Mouse (Mus musculus) MEL (cell line): Measurements from ENCODE around the gene Olfr56. TPM values are rescaled to one million over a fixed set of nuclear protein-coding genes. Genes with fewer than 3 reads are reported as not detected.

Source experiments
- DNase-seq: peaks from one replicate; pipeline ENCODE4 v3.0.0; 2011; ENCODE audit warnings: low read depth, low spot score
- H3K27ac ChIP-seq: 2 replicates; pipeline ENCODE4 v1.5.1; 2012; ENCODE audit warnings: low read depth, mild to moderate bottlenecking, control low read depth, low read length, moderate library complexity; ENCODE audit not compliant: control insufficient read depth
- H3K27me3 ChIP-seq, 2 experiments: fragments of 150-350 bp in 1 of 2; sonication (generic) in 1 of 2; 2 replicates each; pipeline ENCODE4 v1.6.1; 2012; ENCODE audit warnings: low read length in 2 of 2, mild to moderate bottlenecking in 2 of 2, improper control_type of control experiment in 1 of 2, moderate library complexity in 1 of 2; ENCODE audit not compliant: insufficient read depth in 2 of 2, control insufficient read depth in 1 of 2
- H3K36me3 ChIP-seq, 2 experiments: 2 replicates each; pipeline ENCODE4 v1.6.1; 2012 to 2014; ENCODE audit warnings: low read length in 2 of 2, improper control_type of control experiment in 1 of 2, inconsistent platforms in 1 of 2, mild to moderate bottlenecking in 1 of 2; ENCODE audit not compliant: insufficient read depth in 2 of 2, control insufficient read depth in 1 of 2
- H3K4me1 ChIP-seq, 2 experiments: fragments of 150-350 bp in 1 of 2; sonication (generic) in 1 of 2; 2 replicates each; pipeline ENCODE4 v1.6.1; 2012; ENCODE audit warnings: low read length in 2 of 2, improper control_type of control experiment in 1 of 2, mild to moderate bottlenecking in 1 of 2; ENCODE audit not compliant: insufficient read depth in 2 of 2, control insufficient read depth in 1 of 2
- H3K4me3 ChIP-seq, 2 experiments: fragments of 150-350 bp in 1 of 2; sonication (generic) in 1 of 2; 2 replicates each; pipeline ENCODE4 v1.5.1; 2012; ENCODE audit warnings: low read depth in 2 of 2, low read length in 2 of 2, mild to moderate bottlenecking in 2 of 2, moderate library complexity in 2 of 2, control low read depth in 1 of 2, improper control_type of control experiment in 1 of 2; ENCODE audit not compliant: control insufficient read depth in 1 of 2, insufficient read depth in 1 of 2
- H3K79me2 ChIP-seq: 2 replicates; pipeline ENCODE4 v1.6.1; 2012; ENCODE audit warnings: mild to moderate bottlenecking, low read length, moderate library complexity; ENCODE audit not compliant: control insufficient read depth, poor library complexity, insufficient read depth
- H3K9ac ChIP-seq: 2 replicates; pipeline ENCODE4 v1.6.1; 2012; ENCODE audit warnings: low read depth, mild to moderate bottlenecking, control low read depth, low read length, moderate library complexity; ENCODE audit not compliant: control insufficient read depth, poor library complexity, severe bottlenecking
- H3K9me3 ChIP-seq: fragments of 150-350 bp; sonication (generic); replicated peaks from 2 replicates; pipeline ENCODE4 v1.6.1; 2012; ENCODE audit warnings: mild to moderate bottlenecking, low read length, improper control_type of control experiment, moderate library complexity; ENCODE audit not compliant: insufficient read depth
- CTCF ChIP-seq, 3 experiments: IDR thresholded peaks in 2 of 3; conservative IDR thresholded peaks in 1 of 3; 2 replicates each; pipeline ENCODE4 v1.5.1; 2011 to 2012; ENCODE audit warnings: low read length in 3 of 3, low read depth in 2 of 3, mild to moderate bottlenecking in 2 of 3, improper control_type of control experiment in 1 of 3, inconsistent platforms in 1 of 3, mixed read lengths in 1 of 3, moderate library complexity in 1 of 3; ENCODE audit not compliant: control insufficient read depth in 1 of 3, insufficient read depth in 1 of 3, poor library complexity in 1 of 3, severe bottlenecking in 1 of 3
- ELF1 ChIP-seq: IDR thresholded peaks from 2 replicates; pipeline ENCODE4 v1.6.1; 2014; ENCODE audit warnings: low read depth, mild to moderate bottlenecking, inconsistent platforms, low read length, improper control_type of control experiment, moderate library complexity
- ETS1 ChIP-seq: IDR thresholded peaks from 2 replicates; pipeline ENCODE4 v1.6.1; 2012; ENCODE audit warnings: low read depth, mild to moderate bottlenecking, inconsistent platforms, low read length, improper control_type of control experiment, moderate library complexity
- HCFC1 ChIP-seq: IDR thresholded peaks from 2 replicates; pipeline ENCODE4 v1.6.1; 2012; ENCODE audit warnings: low read depth, mild to moderate bottlenecking, inconsistent platforms, low read length, improper control_type of control experiment, moderate library complexity
- JUND ChIP-seq: IDR thresholded peaks from 2 replicates; pipeline ENCODE4 v1.6.1; 2011; ENCODE audit warnings: low read depth, mild to moderate bottlenecking, improper control_type of control experiment, low read length
- MEF2A ChIP-seq: IDR thresholded peaks from 2 replicates; pipeline ENCODE4 v1.6.1; 2014; ENCODE audit warnings: low read depth, mild to moderate bottlenecking, inconsistent platforms, low read length, improper control_type of control experiment; ENCODE audit not compliant: poor library complexity, insufficient replicate concordance, severe bottlenecking; ENCODE audit errors: extremely low read depth
- MXI1 ChIP-seq: IDR thresholded peaks from 2 replicates; pipeline ENCODE4 v1.6.1; 2011; ENCODE audit warnings: mild to moderate bottlenecking, low read depth, low read length, improper control_type of control experiment
- NELFE ChIP-seq: IDR thresholded peaks from 2 replicates; pipeline ENCODE4 v1.6.1; 2011; ENCODE audit warnings: low read depth, low read length, improper control_type of control experiment
- SIN3A ChIP-seq: IDR thresholded peaks from 2 replicates; pipeline ENCODE4 v1.6.1; 2012; ENCODE audit warnings: low read length, improper control_type of control experiment, inconsistent platforms
- USF1 ChIP-seq: IDR thresholded peaks from 2 replicates; pipeline ENCODE4 v1.6.1; 2014; ENCODE audit warnings: low read depth, mild to moderate bottlenecking, inconsistent platforms, low read length, improper control_type of control experiment, moderate library complexity
- ZC3H11A ChIP-seq: IDR thresholded peaks from 2 replicates; pipeline ENCODE4 v1.6.1; 2012; ENCODE audit warnings: low read depth, mild to moderate bottlenecking, inconsistent platforms, low read length, improper control_type of control experiment
- ZKSCAN1 ChIP-seq: IDR thresholded peaks from 2 replicates; pipeline ENCODE4 v1.6.1; 2012; ENCODE audit warnings: low read depth, mild to moderate bottlenecking, inconsistent platforms, low read length, improper control_type of control experiment, moderate library complexity
- ZMIZ1 ChIP-seq: IDR thresholded peaks from 2 replicates; pipeline ENCODE4 v1.6.1; 2012; ENCODE audit warnings: low read depth, mild to moderate bottlenecking, inconsistent platforms, low read length, improper control_type of control experiment, moderate library complexity
- ZNF384 ChIP-seq: IDR thresholded peaks from 2 replicates; pipeline ENCODE4 v1.6.1; 2012; ENCODE audit warnings: low read depth, mild to moderate bottlenecking, inconsistent platforms, low read length, improper control_type of control experiment
- polyA plus RNA-seq, 2 experiments: library from polyadenylated mRNA; stranded (reverse) in 1 of 2; unstranded in 1 of 2; fragments of >175 nt in 1 of 2; fragments of >200 nt in 1 of 2; gene quantifications; 2 replicates each; pipeline versions ENCODE4 v1.2.1 to v1.2.4; 2012; ENCODE audit warnings: low replicate concordance in 2 of 2, low read depth in 1 of 2; ENCODE audit not compliant: insufficient read length in 2 of 2, insufficient read depth in 1 of 2, missing spikeins in 1 of 2
- total RNA-seq: library from RNA; depleted of rRNA; stranded (reverse); fragments of 300-350 nt; gene quantifications from 2 replicates; pipeline ENCODE4 v1.2.3, GENCODE M21; 2012

Olfr56 gene
- total and polyA plus RNA-seq, 3 experiments, result 0.58 to 0.92 TPM; not detected in 1

DNA sequence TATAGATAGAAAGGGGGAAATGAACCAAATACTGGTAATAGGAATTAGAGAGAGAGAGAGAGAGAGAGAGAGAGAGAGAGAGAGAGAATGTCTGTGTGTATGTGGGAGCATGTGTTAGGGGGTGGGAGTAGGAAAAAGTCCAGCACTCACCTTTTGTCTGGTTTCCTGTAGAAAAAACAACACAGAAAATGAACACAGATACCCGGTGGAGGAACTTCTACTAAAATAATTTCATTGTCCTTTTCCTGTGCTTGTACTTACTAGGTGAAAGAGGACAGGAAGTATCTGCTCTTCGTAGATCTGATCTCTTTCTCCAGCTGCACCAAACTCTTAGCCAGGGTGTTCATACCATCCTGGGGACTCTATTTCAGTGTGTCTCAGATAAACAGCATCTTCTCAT is 135.5 kb downstream of the Olfr56 start:
- Histone ChIP-seq H3K9me3 (no peaks in the 10 kb centered on the region), H3K4me3 (no peak overlapping the region), H3K79me2 (no peaks in the 10 kb centered on the region), H3K4me1 (no peaks in the 10 kb centered on the region), H3K9ac (no peak overlapping the region), H3K27me3 (peaks cover 0 to 2% of the 10 kb centered on the region in 2 experiments; a peak in 2 of 4 replicates), H3K36me3 (no peaks in the 10 kb centered on the region), H3K27ac (no peak overlapping the region)
- DNase-seq, result no peak
- TF ChIP-seq SIN3A (no peak), HCFC1 (no peak), USF1 (no peak), ZKSCAN1 (no peak), ETS1 (no peak), CTCF (IDR thresholded peaks at IDR 0.05 in 2 of 3, conservative IDR thresholded peaks at IDR 0.05 in 1 of 3; ENCODE audit: control insufficient read depth in 1 of 3, insufficient read depth in 1 of 3, low read depth in 2 of 3, low read length in 3 of 3, poor library complexity in 1 of 3, severe bottlenecking in 1 of 3) (no peak), ZMIZ1 (no peak), ZC3H11A (no peak), ELF1 (no peak), JUND (no peak), MXI1 (no peak)

DNA sequence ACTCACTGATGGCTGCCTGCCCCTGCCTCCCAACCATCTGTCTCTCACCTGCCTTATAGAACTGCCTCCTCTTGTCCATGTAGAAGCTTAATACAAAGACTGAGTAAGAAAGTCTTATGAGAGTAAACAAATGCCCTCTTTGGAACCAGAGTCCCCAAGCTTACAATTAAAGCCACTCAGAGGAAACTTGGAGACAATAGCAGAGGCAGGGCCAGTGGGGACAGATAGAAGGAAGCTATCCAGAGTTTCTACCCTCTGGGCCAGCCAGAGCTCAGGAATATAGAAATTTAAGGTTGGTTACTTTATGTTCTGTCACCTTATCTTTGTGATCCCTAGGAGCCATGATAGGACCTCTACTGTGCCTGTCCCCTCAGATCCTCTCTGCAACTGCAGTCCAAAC is 136.1 kb downstream of the Olfr56 start, which contains the start of gene Olfr1396:
Gene Olfr1396 (minus strand): TSS at position 101 of the 400 bp plus-strand sequence.
- Histone ChIP-seq H3K4me3 (no peak within 1 kb of the TSS), H3K79me2 (no peaks in the 10 kb centered on the region), H3K36me3 (no peaks in the 10 kb centered on the region), H3K9ac (no peak within 1 kb of the TSS), H3K9me3 (no peaks in the 10 kb centered on the region), H3K27ac (no peak within 1 kb of the TSS), H3K4me1 (no peaks in the 10 kb centered on the region), H3K27me3 (peaks cover 0 to 2% of the 10 kb centered on the region in 2 experiments; a peak in 2 of 4 replicates)
- no peak for DNase-seq
- TF ChIP-seq ZC3H11A, result no peak
- no peak for TF ChIP-seq CTCF (IDR thresholded peaks at IDR 0.05 in 2 of 3, conservative IDR thresholded peaks at IDR 0.05 in 1 of 3; ENCODE audit: control insufficient read depth in 1 of 3, insufficient read depth in 1 of 3, low read depth in 2 of 3, low read length in 3 of 3, poor library complexity in 1 of 3, severe bottlenecking in 1 of 3)
- no peak for TF ChIP-seq ZNF384
- TF ChIP-seq JUND, result no peak
- no peak for TF ChIP-seq MEF2A
- no peak for TF ChIP-seq NELFE
